Comparison of ENCODE assay signal across 8 mouse cellular contexts in the genomic region with DNA sequence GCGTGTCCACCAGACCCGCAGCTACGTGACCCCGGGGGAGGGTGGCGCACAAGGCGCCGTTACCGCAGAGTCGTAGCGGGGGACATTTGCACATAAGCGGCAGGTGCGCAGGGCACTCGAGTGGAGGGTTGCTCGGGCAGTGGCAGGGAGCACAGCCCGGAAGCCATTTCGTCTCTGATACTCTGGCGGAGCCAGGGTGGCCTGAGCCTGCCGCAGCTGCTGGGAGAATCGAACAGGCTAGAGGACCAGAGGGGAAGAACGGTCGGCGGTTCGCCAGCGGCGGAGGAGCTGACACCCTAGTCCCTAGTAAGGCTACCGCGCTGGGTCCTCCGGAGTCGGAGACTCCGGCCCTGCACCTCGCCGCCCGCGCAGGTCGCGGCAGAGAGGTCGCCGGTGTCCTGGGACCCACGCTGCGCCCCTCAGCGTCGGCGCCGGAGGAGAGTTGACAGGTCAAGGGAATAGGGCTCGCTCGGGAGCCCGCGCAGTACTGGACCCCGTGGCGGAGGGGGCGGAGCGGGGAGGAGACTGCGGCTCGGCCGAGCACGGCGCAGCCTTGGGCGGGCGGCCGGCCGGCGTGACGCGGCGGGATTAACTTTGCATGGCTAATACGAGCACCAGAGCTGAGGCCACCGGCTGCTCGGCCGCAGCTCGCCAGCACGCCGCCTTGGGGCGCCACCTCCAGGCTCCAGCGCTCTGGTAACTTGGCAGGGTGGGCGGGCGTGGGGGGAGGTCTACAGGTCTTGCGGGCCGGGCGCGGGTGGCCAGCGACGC. TPM values are rescaled to one million over a fixed set of nuclear protein-coding genes. Genes with fewer than 3 reads are reported as not detected.
DNase-seq lines count a peak whose midpoint lies in the region; ATAC-seq lines count a peak whose summit lies in the region.

No protein-coding gene starts in this region.

- peaks cover 8% of the 10 kb centered on the region for H3K4me1 ChIP-seq in embryonic facial prominence, embryonic 12.5 days
- peaks cover 2% of the 10 kb centered on the region; the same call in 1 of the 2 replicates for H3K4me1 ChIP-seq in limb, embryonic 11.5 days (ENCODE audit: control insufficient read depth, insufficient read depth, low read length)
- peaks cover 15% of the 10 kb centered on the region for H3K4me1 ChIP-seq in midbrain, embryonic 12.5 days

- peaks cover 17% of the 10 kb centered on the region for H3K27me3 ChIP-seq in embryonic facial prominence, embryonic 12.5 days
- H3K27me3 ChIP-seq in limb, embryonic 11.5 days (ENCODE audit: control insufficient read depth, insufficient read depth, low read length) = peaks cover 25% of the 10 kb centered on the region
- H3K27me3 ChIP-seq in midbrain, embryonic 12.5 days = peaks cover 15% of the 10 kb centered on the region

- H3K36me3 ChIP-seq in embryonic facial prominence, embryonic 12.5 days = no peaks in the 10 kb centered on the region
- no peaks in the 10 kb centered on the region for H3K36me3 ChIP-seq in limb, embryonic 11.5 days (ENCODE audit: control insufficient read depth, insufficient read depth, low read length)
- H3K36me3 ChIP-seq in midbrain, embryonic 12.5 days = no peaks in the 10 kb centered on the region

- H3K4me2 ChIP-seq in embryonic facial prominence, embryonic 12.5 days (replicated peaks) = peak overlapping the region; percentile 99
- peak overlapping the region; percentile 96 for H3K4me2 ChIP-seq in limb, embryonic 11.5 days (ENCODE audit: low read depth, severe bottlenecking)
- peak overlapping the region; percentile 98 for H3K4me2 ChIP-seq in midbrain, embryonic 12.5 days (replicated peaks)

- peak; percentile 90 for ATAC-seq in embryonic facial prominence, embryonic 12.5 days (ENCODE audit: insufficient number of reproducible peaks, insufficient read depth, low FRiP score, low TSS enrichment)
- peak; percentile 86 for ATAC-seq in limb, embryonic 11.5 days (ENCODE audit: insufficient number of reproducible peaks, low FRiP score, low TSS enrichment, low read depth)
- ATAC-seq in midbrain, embryonic 12.5 days (ENCODE audit: low FRiP score, low read depth) = peak; percentile 96

- under 1% methylated on average over 81 of the region's 82 CpGs for WGBS in embryonic facial prominence, embryonic 12.5 days
- under 1% methylated on average over 78 of the region's 82 CpGs for WGBS in limb, embryonic 11.5 days
- WGBS in midbrain, embryonic 12.5 days = under 1% methylated on average over 74 of the region's 82 CpGs

- no peaks in the 10 kb centered on the region for H3K9me3 ChIP-seq in embryonic facial prominence, embryonic 12.5 days
- H3K9me3 ChIP-seq in limb, embryonic 11.5 days (ENCODE audit: control insufficient read depth, low read length) = no peaks in the 10 kb centered on the region
- no peaks in the 10 kb centered on the region for H3K9me3 ChIP-seq in midbrain, embryonic 12.5 days

- peak overlapping the region; percentile 60 for H3K9ac ChIP-seq in embryonic facial prominence, embryonic 12.5 days
- peak overlapping the region; percentile 45 for H3K9ac ChIP-seq in limb, embryonic 11.5 days (ENCODE audit: low read length)
- peak overlapping the region; percentile 69 for H3K9ac ChIP-seq in midbrain, embryonic 12.5 days (replicated peaks)

- DNase-seq in adrenal gland, postnatal 10 days = peak; percentile 90
- peak; percentile 74 for DNase-seq in heart, adult 8-10 months (ENCODE audit: low spot score)
- peak; percentile 88 to 89 for DNase-seq in kidney, adult 8-10 months
- DNase-seq in limb, embryonic 11.5 days (ENCODE audit: low spot score) = peak; percentile 81
- DNase-seq in skeletal muscle tissue, adult 2 months (ENCODE audit: low read depth, low spot score) = peak; percentile 88
- no peak for DNase-seq in c-Kit-positive CD71-positive TER-119-positive erythroid progenitor cells, embryonic 14.5 days (ENCODE audit: low spot score)

- peak overlapping the region; percentile 66 for H3K4me3 ChIP-seq in embryonic facial prominence, embryonic 12.5 days
- H3K4me3 ChIP-seq in limb, embryonic 11.5 days (ENCODE audit: low read depth, low read length) = peak overlapping the region; percentile 57
- H3K4me3 ChIP-seq in midbrain, embryonic 12.5 days = peak overlapping the region; percentile 63

- no peak overlapping the region for H3K27ac ChIP-seq in embryonic facial prominence, embryonic 12.5 days
- no peak overlapping the region for H3K27ac ChIP-seq in limb, embryonic 11.5 days (replicated peaks; ENCODE audit: low read depth, low read length)
- no peak overlapping the region for H3K27ac ChIP-seq in midbrain, embryonic 12.5 days (replicated peaks)

RNA-seq across cellular contexts. Expression of gene Thrb, which starts 0.5 kb away (rescaled TPM):
- 10 to 100 TPM; 33.8 to 35.0 TPM for total RNA-seq in adrenal gland, postnatal 10 days (2021)
- 3.0 and 4.1 TPM in 2 replicates for polyA plus RNA-seq in embryonic facial prominence, embryonic 12.5 days (2016; fragmentation: Nextera tagmentation; extraction: Ambion mirVana)
- total RNA-seq in heart, adult 8-10 months (2022) = 10 to 100 TPM; 24.1 to 28.2 (median 27.1) TPM
- polyA plus RNA-seq in limb, embryonic 11.5 days (2014; fragmentation: Nextera tagmentation; extraction: Ambion mirVana) = 0.12 and 0.82 TPM in 2 replicates
- polyA plus RNA-seq in midbrain, embryonic 12.5 days (2016; fragmentation: Nextera tagmentation; extraction: Ambion mirVana) = 1.3 and 1.9 TPM in 2 replicates
